Mouse (Mus musculus): ENCODE measurements at regions not wholly inside any gene's neighbourhood (a gene's known extent, or its start where the extent isn't known, plus 50 kb on each side); places are given as distances from the start of the nearest gene placed in this dataset.

DNA sequence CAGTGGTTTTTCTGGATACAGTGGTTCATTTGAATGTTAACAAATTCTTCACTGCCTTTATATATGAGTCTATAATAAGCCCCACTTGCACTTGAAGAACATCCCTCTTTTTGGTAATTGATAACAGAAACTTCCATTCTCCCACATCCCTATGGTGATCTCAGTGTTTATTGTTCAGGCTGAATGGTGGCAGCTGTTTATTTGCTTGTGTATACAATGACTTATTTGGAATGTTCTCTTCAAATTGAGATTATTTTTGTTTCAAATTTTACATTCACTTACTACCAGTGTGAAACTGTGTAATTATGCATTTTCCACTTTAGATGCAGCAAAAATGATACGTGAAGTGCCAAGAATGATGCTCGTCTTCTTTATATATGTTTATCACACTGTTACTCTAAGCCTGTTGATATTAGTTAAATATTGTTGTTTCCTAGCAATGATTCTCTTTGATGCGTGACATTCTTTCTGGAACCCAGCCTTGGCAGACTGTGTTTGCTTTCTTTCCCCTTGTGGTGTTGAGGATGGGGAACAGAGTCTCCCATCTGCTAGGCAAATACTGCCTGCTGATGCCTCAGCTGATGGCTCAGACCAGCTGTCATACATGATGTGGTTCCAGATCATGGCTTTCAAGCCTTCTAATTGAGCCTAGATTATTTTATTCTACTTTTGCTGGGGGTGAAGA lies 389.1 kb downstream of the Cd109 start:
- Histone ChIP-seq H3K36me3 (replicated peaks; ENCODE audit: control insufficient read depth, insufficient read depth, low read length) (no peaks in the 10 kb centered on the region), H3K4me3 (ENCODE audit: low read depth, low read length) (no peak overlapping the region), H3K27ac (ENCODE audit: low read depth) (no peak overlapping the region), H3K9ac (replicated peaks; ENCODE audit: low read depth, low read length) (no peak overlapping the region), H3K9me3 (replicated peaks; ENCODE audit: control insufficient read depth, low read length) (no peaks in the 10 kb centered on the region), H3K27me3 (ENCODE audit: control insufficient read depth, insufficient read depth, low read length) (no peaks in the 10 kb centered on the region), H3K4me1 (ENCODE audit: control insufficient read depth, insufficient read depth) (no peaks in the 10 kb centered on the region), H3K4me2 (ENCODE audit: low read depth, low read length) (no peak overlapping the region)
- TF ChIP-seq EP300 (IDR thresholded peaks at IDR 0.05; ENCODE audit: low read depth) (no peak), CTCF (IDR thresholded peaks at IDR 0.05; ENCODE audit: low read depth) (no peak)
- DNase-seq (ENCODE audit: low spot score) (no peak), ATAC-seq (ENCODE audit: insufficient read depth, low read depth) (no peak)
- WGBS: 78% methylated on average over 3 of the region's 3 CpGs

DNA sequence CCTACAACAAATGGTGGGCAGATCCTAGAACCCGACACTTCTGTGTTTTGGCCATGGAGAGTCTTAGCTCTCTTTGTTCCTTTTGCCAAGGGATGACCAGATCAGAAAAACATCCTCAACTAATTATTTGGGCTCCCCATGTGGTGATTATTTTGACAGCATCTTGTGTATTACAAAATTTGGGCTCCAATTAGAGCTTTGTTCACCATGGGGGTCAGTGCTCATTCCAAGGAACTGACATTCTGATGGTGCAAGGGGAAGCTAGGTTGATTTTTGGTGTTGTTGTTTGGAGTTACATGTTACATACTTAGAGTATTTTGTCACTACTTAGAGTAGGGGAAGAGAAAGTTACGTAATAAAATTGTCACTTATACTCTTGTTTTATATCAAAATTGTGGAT lies 406.9 kb downstream of the Cd109 start:
- no peak overlapping the region for H3K4me2 ChIP-seq (ENCODE audit: low read depth, low read length)
- no peak overlapping the region for H3K9ac ChIP-seq (replicated peaks; ENCODE audit: low read depth, low read length)
- H3K9me3 ChIP-seq (replicated peaks; ENCODE audit: control insufficient read depth, low read length): no peaks in the 10 kb centered on the region
- H3K36me3 ChIP-seq (replicated peaks; ENCODE audit: control insufficient read depth, insufficient read depth, low read length): no peaks in the 10 kb centered on the region
- WGBS: 91% methylated on average over 2 of the region's 2 CpGs
- no peaks in the 10 kb centered on the region for H3K4me1 ChIP-seq (ENCODE audit: control insufficient read depth, insufficient read depth)
- no peak overlapping the region for H3K27ac ChIP-seq (ENCODE audit: low read depth)
- no peaks in the 10 kb centered on the region for H3K27me3 ChIP-seq (ENCODE audit: control insufficient read depth, insufficient read depth, low read length)
- no peak overlapping the region for H3K4me3 ChIP-seq (ENCODE audit: low read depth, low read length)
- no peak for TF ChIP-seq EP300 (IDR thresholded peaks at IDR 0.05; ENCODE audit: low read depth)
- DNase-seq (ENCODE audit: low spot score) (no peak), ATAC-seq (ENCODE audit: insufficient read depth, low read depth) (no peak)

DNA sequence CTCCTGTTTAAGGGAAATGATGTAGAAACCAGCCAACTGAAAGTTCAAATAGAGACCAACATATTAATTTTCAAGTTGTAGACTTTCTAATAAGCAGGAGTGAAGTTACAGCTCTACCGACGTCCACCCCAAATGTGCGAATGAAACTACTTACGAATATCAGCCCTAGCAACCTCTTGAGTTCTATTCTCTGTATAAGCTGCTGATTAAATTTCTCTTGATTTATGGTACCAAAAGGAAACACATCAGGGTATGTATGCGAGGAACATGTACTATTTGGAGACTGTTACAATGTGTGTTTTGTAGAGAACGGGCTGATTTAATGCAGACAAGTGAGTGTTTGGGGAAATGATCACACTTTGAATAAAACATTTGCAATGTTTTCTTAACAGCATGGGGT lies 412.9 kb downstream of the Cd109 start:
- H3K9ac ChIP-seq (replicated peaks; ENCODE audit: low read depth, low read length): no peak overlapping the region
- no peak overlapping the region for H3K4me2 ChIP-seq (ENCODE audit: low read depth, low read length)
- no peak for ATAC-seq (ENCODE audit: insufficient read depth, low read depth)
- TF ChIP-seq EP300 (IDR thresholded peaks at IDR 0.05; ENCODE audit: low read depth): no peak
- TF ChIP-seq CTCF (IDR thresholded peaks at IDR 0.05; ENCODE audit: low read depth): no peak
- no peak for DNase-seq (ENCODE audit: low spot score)
- no peaks in the 10 kb centered on the region for H3K36me3 ChIP-seq (replicated peaks; ENCODE audit: control insufficient read depth, insufficient read depth, low read length)
- H3K9me3 ChIP-seq (replicated peaks; ENCODE audit: control insufficient read depth, low read length): no peaks in the 10 kb centered on the region
- H3K27me3 ChIP-seq (ENCODE audit: control insufficient read depth, insufficient read depth, low read length): no peaks in the 10 kb centered on the region
- no peaks in the 10 kb centered on the region for H3K4me1 ChIP-seq (ENCODE audit: control insufficient read depth, insufficient read depth)
- H3K27ac ChIP-seq (ENCODE audit: low read depth): no peak overlapping the region
- 86% methylated on average over 6 of the region's 6 CpGs for WGBS
- no peak overlapping the region for H3K4me3 ChIP-seq (ENCODE audit: low read depth, low read length)

DNA sequence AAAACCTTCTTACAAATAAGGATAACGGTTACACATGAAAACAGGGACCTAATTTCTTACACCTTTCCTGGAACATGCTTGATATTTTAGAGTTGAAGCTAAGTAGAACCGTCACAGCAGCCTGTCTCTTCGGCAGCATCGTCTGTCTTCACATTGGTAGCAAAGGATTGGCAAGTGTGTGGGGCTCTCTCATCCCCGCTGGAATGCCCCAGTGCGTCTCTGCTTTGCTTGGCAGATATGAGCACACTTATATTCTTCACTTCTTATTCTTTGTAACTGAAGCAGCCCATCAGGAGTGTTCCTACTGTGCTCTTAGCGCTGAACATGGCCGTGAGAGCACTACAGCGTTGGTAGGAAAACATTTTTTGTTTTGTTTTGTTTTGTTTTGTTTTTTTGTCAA lies 414.1 kb downstream of the Cd109 start:
- no peak overlapping the region for H3K4me2 ChIP-seq (ENCODE audit: low read depth, low read length)
- no peaks in the 10 kb centered on the region for H3K27me3 ChIP-seq (ENCODE audit: control insufficient read depth, insufficient read depth, low read length)
- no peak for DNase-seq (ENCODE audit: low spot score)
- H3K27ac ChIP-seq (ENCODE audit: low read depth): no peak overlapping the region
- no peaks in the 10 kb centered on the region for H3K36me3 ChIP-seq (replicated peaks; ENCODE audit: control insufficient read depth, insufficient read depth, low read length)
- no peak for ATAC-seq (ENCODE audit: insufficient read depth, low read depth)
- no peaks in the 10 kb centered on the region for H3K4me1 ChIP-seq (ENCODE audit: control insufficient read depth, insufficient read depth)
- no peak overlapping the region for H3K9ac ChIP-seq (replicated peaks; ENCODE audit: low read depth, low read length)
- H3K4me3 ChIP-seq (ENCODE audit: low read depth, low read length): no peak overlapping the region
- TF ChIP-seq CTCF (IDR thresholded peaks at IDR 0.05; ENCODE audit: low read depth) (no peak), EP300 (IDR thresholded peaks at IDR 0.05; ENCODE audit: low read depth) (no peak)
- no peaks in the 10 kb centered on the region for H3K9me3 ChIP-seq (replicated peaks; ENCODE audit: control insufficient read depth, low read length)
- WGBS: 64% methylated on average over 9 of the region's 9 CpGs

DNA sequence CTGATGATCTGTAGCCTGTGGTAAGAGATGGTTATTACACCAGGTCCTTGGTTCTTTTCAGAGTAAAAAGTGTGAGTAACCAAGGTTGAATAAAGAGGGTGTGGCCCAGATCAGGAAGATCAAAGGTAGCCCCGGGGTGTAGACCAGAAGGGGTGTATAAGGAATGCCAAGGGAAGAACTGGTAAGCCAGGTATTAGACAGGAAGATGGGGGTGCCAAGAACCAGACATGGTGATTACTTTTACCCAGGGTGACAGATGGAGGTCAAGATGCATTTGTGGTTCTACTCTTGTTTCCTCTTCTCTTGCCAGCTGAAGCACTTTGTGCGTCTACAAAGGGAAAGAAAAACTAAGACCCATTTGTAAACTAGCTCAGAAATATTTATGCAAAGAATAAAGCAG lies 420.3 kb downstream of the Cd109 start:
- ATAC-seq (ENCODE audit: insufficient read depth, low read depth): no peak
- TF ChIP-seq CTCF (IDR thresholded peaks at IDR 0.05; ENCODE audit: low read depth): no peak
- TF ChIP-seq EP300 (IDR thresholded peaks at IDR 0.05; ENCODE audit: low read depth): no peak

DNA sequence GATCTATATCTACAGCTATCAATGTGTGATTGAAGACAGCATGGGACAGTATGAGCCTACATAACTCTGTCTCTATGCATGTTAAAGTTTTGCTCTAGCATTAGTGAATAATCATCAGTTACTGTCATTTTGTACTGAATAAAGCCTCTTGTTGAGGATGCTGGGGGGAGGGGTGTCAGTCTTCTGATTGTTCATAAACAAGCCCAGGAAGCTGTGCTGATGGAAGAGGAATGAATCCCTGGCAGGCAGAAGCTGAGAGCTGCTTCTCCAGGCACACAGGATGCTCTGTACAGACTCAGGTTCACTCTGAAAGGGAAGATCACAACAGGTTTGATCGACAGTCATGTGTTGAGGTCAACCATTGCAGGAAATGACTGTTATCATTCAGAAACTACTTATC lies 421.7 kb downstream of the Cd109 start:
- ATAC-seq (ENCODE audit: insufficient read depth, low read depth) (no peak), DNase-seq (ENCODE audit: low spot score) (no peak)
- no peaks in the 10 kb centered on the region for H3K4me1 ChIP-seq (ENCODE audit: control insufficient read depth, insufficient read depth)
- H3K36me3 ChIP-seq (replicated peaks; ENCODE audit: control insufficient read depth, insufficient read depth, low read length): no peaks in the 10 kb centered on the region
- H3K4me2 ChIP-seq (ENCODE audit: low read depth, low read length): no peak overlapping the region
- no peak overlapping the region for H3K4me3 ChIP-seq (ENCODE audit: low read depth, low read length)
- no peak overlapping the region for H3K9ac ChIP-seq (replicated peaks; ENCODE audit: low read depth, low read length)
- H3K27ac ChIP-seq (ENCODE audit: low read depth): no peak overlapping the region
- H3K27me3 ChIP-seq (ENCODE audit: control insufficient read depth, insufficient read depth, low read length): no peaks in the 10 kb centered on the region
- WGBS: 40% methylated on average over 1 of the region's 1 CpGs
- no peaks in the 10 kb centered on the region for H3K9me3 ChIP-seq (replicated peaks; ENCODE audit: control insufficient read depth, low read length)
- no peak for TF ChIP-seq CTCF (IDR thresholded peaks at IDR 0.05; ENCODE audit: low read depth)
- TF ChIP-seq EP300 (IDR thresholded peaks at IDR 0.05; ENCODE audit: low read depth): no peak

More for the DNA sequence above, 420.3 kb downstream of the Cd109 start:
- no peaks in the 10 kb centered on the region for H3K4me1 ChIP-seq (ENCODE audit: control insufficient read depth, insufficient read depth)
- H3K36me3 ChIP-seq (replicated peaks; ENCODE audit: control insufficient read depth, insufficient read depth, low read length): no peaks in the 10 kb centered on the region
- no peak overlapping the region for H3K9ac ChIP-seq (replicated peaks; ENCODE audit: low read depth, low read length)
- H3K27ac ChIP-seq (ENCODE audit: low read depth): no peak overlapping the region
- no peaks in the 10 kb centered on the region for H3K27me3 ChIP-seq (ENCODE audit: control insufficient read depth, insufficient read depth, low read length)
- no peak overlapping the region for H3K4me3 ChIP-seq (ENCODE audit: low read depth, low read length)
- no peak for DNase-seq (ENCODE audit: low spot score)
- no peak overlapping the region for H3K4me2 ChIP-seq (ENCODE audit: low read depth, low read length)
- 84% methylated on average over 2 of the region's 2 CpGs for WGBS
- H3K9me3 ChIP-seq (replicated peaks; ENCODE audit: control insufficient read depth, low read length): no peaks in the 10 kb centered on the region

All from heart, postnatal 0 days (tissue).